Mouse (Mus musculus) spleen, postnatal 14 days (tissue): ENCODE data around the gene Wfdc11.
"Not testable (repeated sequence)": the region's sequence is repeated elsewhere in the genome, so short reads cannot be mapped to it uniquely, and the experiment has no call there.

ENCODE experiments used
- DNase-seq, 2 experiments: peaks; one replicate each; pipeline ENCODE4 v3.0.0; 2021 to 2022; ENCODE audit warnings: low spot score in 2 of 2

The Wfdc11 gene

DNA sequence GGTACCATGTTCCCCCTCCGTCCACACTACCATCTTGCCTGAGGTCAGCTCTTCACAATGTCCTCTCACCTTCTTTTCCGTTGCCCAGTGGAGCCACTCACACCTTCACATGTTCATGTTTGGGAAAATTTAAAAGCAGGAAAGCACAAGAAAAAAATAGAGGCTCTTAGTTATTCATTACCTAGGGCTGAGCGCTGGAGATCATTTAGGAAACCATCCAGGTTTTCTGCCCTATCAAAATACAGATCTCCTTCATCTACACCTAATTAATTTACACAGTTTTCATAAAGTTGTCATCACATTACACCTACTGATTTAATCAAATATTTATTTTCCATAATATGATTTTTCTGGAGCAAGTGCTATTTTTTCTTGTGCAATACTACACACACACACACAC lies 35.2 kb downstream of the Wfdc11 start, which contains the start of gene Wfdc16:
Gene Wfdc16 (minus strand): TSS at position 101 of the 400 bp plus-strand sequence.
- DNase-seq, result no peak

DNA sequence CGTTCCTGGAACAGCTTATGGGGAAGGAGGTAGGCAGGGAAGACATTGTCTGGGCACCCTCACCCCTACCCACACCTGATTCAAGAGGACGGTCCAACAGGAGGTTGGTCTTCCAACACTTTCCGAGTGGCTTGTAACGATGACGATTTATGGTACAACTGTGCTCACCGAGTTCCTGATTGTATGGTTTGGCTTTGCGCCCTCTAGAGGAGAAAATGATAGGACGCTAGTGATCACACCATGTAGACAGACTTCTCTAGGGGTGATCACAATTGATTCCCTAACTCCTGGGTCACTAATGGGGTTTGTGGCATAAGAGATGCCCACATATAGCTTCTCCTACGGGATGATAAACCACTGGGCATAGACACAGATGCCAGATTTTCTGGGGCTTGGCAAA lies 38.6 kb downstream of the Wfdc11 start:
- no peak for DNase-seq

DNA sequence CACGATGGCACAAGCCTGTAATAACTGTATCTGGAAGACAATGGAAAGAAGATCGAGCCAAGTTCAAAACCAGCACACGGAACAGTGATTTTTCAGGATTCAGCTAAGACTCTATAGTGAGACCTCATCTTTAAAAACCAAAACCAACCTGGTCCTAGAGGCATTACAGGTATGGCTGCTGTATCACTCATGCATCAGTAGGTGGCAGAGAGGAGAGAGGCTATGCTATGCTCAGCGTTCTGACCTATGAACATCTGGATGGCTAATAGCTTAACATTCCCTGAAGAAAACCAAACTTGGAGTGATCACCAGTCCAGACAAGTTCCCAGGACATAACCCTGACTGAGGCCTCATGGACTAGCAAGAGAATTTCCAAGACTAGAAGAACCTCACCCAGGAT lies 52.1 kb downstream of the Wfdc11 start:
- DNase-seq, result no peak

DNA sequence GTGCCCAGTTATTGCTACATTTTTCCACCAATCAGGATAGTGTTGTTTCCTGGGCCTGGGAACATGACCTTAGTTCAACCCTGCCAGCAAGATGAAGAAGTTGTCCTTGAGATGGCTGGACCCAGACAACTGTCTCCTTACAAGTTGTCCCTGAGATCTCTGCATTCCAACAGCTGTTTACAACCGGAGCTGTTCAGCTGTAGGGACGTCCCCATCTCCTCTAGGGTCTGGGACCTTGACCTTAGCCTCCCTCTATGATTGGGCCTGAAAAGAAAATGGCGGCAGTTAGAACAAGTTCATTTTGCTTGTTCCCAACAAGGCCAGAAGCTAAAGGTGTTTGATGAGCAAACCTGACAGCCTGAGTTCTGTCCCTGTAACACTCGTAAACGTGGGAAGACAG lies 54.8 kb downstream of the Wfdc11 start:
- no peak for DNase-seq

DNA sequence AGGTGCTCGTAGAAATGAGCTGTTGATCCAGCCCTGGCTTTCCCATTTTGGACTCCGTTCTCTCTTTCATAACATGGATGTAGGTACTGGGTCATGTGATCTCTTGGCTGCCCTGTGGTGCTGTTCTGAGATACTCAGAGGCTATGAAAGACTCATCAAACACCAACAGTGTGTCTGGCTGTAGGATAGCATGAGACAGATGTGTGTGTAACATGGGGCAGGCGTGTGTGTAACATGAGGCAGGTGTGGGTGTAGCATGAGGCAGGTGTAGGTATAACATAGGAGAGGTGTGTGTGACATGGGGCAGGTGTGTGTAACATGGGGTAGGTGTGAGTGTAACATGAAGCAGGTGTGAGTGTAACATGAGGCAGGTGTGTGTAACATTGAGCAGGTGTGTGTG lies 58.5 kb downstream of the Wfdc11 start:
- DNase-seq, result no peak

DNA sequence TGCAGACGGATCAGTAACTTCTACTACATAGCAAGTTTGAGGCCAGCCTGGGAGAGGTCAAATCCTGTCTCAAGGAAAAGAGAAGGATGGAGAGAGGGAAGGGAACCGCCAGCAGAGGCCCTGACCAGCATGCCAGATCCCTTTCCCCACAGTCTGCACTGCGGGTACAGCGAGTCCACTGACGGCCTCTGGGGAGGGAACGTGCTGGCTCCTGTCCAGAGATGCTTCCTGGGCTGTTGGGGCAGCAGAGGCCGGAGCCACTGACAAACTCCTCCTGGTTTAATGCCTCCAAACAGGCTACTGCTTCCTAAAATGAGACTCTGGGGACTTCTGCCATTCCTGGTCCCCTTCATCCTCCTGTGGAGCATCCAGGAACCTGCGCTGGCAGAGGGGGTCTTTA lies 60.4 kb downstream of the Wfdc11 start, which contains the start of the genes Wfdc6b and Wfdc8:
Gene Wfdc6b (plus strand): TSS at position 52 of the 400 bp plus-strand sequence.
Gene Wfdc8 (minus strand): TSS at position 156 of the 400 bp plus-strand sequence.
- DNase-seq, result not testable (repeated sequence)
